Mouse (Mus musculus): ENCODE data around the gene Bmi1. TPM values are rescaled to one million over a fixed set of nuclear protein-coding genes. Genes with fewer than 3 reads are reported as not detected.

Bmi1 gene
- polyA plus RNA-seq, 1 experiment from 2014 or later, result 10.5 TPM

- H3K4me2 ChIP-seq (replicated peaks; ENCODE audit: low read depth), result peak overlapping the region; percentile 64
- no peak overlapping the region for H3K27ac ChIP-seq (replicated peaks)
- DNase-seq (ENCODE audit: low spot score) (peak; percentile 76), ATAC-seq (ENCODE audit: low FRiP score, low TSS enrichment) (peak; percentile 74)
- no peaks in the 10 kb centered on the region for H3K9me3 ChIP-seq (ENCODE audit: control insufficient read depth, low read length)
- H3K4me1 ChIP-seq (replicated peaks; ENCODE audit: control insufficient read depth, insufficient read depth), result peaks cover 5% of the 10 kb centered on the region
- H3K27me3 ChIP-seq (ENCODE audit: control insufficient read depth, insufficient read depth, low read length), result peaks cover 12% of the 10 kb centered on the region; the same call in 1 of the 2 replicates
- peak overlapping the region; percentile 51 for H3K4me3 ChIP-seq (ENCODE audit: low read depth, low read length)
- TF ChIP-seq EP300 (optimal IDR thresholded peaks at IDR 0.05) (no peak), CTCF (IDR thresholded peaks at IDR 0.05; ENCODE audit: low read depth) (no peak)
- WGBS, result under 1% methylated on average over 44 of the region's 45 CpGs
- H3K9ac ChIP-seq (ENCODE audit: low read length), result no peak overlapping the region
- peaks cover 5% of the 10 kb centered on the region; the same call in 1 of the 2 replicates for H3K36me3 ChIP-seq (ENCODE audit: control insufficient read depth, insufficient read depth, low read length)
Observed at GRCm38 (mm10) chr2:18688708-18689063, 11.9 kb downstream of the Bmi1 start.

- under 1% methylated on average over 51 of the region's 51 CpGs for WGBS
- Histone ChIP-seq H3K4me3 (ENCODE audit: low read depth, low read length) (peak overlapping the region; percentile 51), H3K9ac (ENCODE audit: low read length) (peak overlapping the region; percentile 31; the same call in 1 of the 2 replicates), H3K36me3 (ENCODE audit: control insufficient read depth, insufficient read depth, low read length) (peaks cover under 1% of the 10 kb centered on the region; the same call in 1 of the 2 replicates), H3K4me1 (replicated peaks; ENCODE audit: control insufficient read depth, insufficient read depth) (peaks cover 5% of the 10 kb centered on the region), H3K27ac (replicated peaks) (no peak overlapping the region), H3K27me3 (ENCODE audit: control insufficient read depth, insufficient read depth, low read length) (peaks cover 12% of the 10 kb centered on the region; the same call in 1 of the 2 replicates), H3K9me3 (ENCODE audit: control insufficient read depth, low read length) (no peaks in the 10 kb centered on the region), H3K4me2 (replicated peaks; ENCODE audit: low read depth) (peak overlapping the region; percentile 64)
- DNase-seq (ENCODE audit: low spot score) (no peak), ATAC-seq (ENCODE audit: low FRiP score, low TSS enrichment) (peak; percentile 30; the same call in 1 of the 2 replicates)
- TF ChIP-seq CTCF (IDR thresholded peaks at IDR 0.05; ENCODE audit: low read depth), result no peak
- no peak for TF ChIP-seq EP300 (optimal IDR thresholded peaks at IDR 0.05)
Observed at GRCm38 (mm10) chr2:18689064-18689921, 12.5 kb downstream of the Bmi1 start.

- DNase-seq (ENCODE audit: low spot score) (peak; percentile 50), ATAC-seq (ENCODE audit: low FRiP score, low TSS enrichment) (0 out of 2 replicates have a peak, but pooled peaks have one; percentile 10)
- H3K27me3 ChIP-seq (ENCODE audit: control insufficient read depth, insufficient read depth, low read length), result peaks cover 12% of the 10 kb centered on the region; the same call in 1 of the 2 replicates
- H3K9ac ChIP-seq (ENCODE audit: low read length), result peak overlapping the region; percentile 31; the same call in 1 of the 2 replicates
- TF ChIP-seq CTCF (IDR thresholded peaks at IDR 0.05; ENCODE audit: low read depth) (no peak), EP300 (optimal IDR thresholded peaks at IDR 0.05) (no peak)
- H3K4me2 ChIP-seq (replicated peaks; ENCODE audit: low read depth), result peak overlapping the region; percentile 64
- peaks cover 5% of the 10 kb centered on the region for H3K4me1 ChIP-seq (replicated peaks; ENCODE audit: control insufficient read depth, insufficient read depth)
- no peak overlapping the region for H3K27ac ChIP-seq (replicated peaks)
- under 1% methylated on average over 56 of the region's 58 CpGs for WGBS
- peak overlapping the region; percentile 51 for H3K4me3 ChIP-seq (ENCODE audit: low read depth, low read length)
- H3K9me3 ChIP-seq (ENCODE audit: control insufficient read depth, low read length), result no peaks in the 10 kb centered on the region
- no peaks in the 10 kb centered on the region for H3K36me3 ChIP-seq (ENCODE audit: control insufficient read depth, insufficient read depth, low read length)
Observed at GRCm38 (mm10) chr2:18690055-18690691, 13.4 kb downstream of the Bmi1 start.

GRCm38 (mm10) chr2:18690756-18691155, 13.9 kb downstream of the Bmi1 start:
- ATAC-seq (ENCODE audit: low FRiP score, low TSS enrichment), result no peak
- Histone ChIP-seq H3K9ac (ENCODE audit: low read length) (no peak overlapping the region), H3K4me2 (replicated peaks; ENCODE audit: low read depth) (peak overlapping the region; percentile 64; the same call in 1 of the 2 replicates), H3K4me1 (replicated peaks; ENCODE audit: control insufficient read depth, insufficient read depth) (peaks cover 5% of the 10 kb centered on the region), H3K36me3 (ENCODE audit: control insufficient read depth, insufficient read depth, low read length) (no peaks in the 10 kb centered on the region), H3K9me3 (ENCODE audit: control insufficient read depth, low read length) (no peaks in the 10 kb centered on the region), H3K4me3 (ENCODE audit: low read depth, low read length) (peak overlapping the region; percentile 51; the same call in 1 of the 2 replicates), H3K27me3 (ENCODE audit: control insufficient read depth, insufficient read depth, low read length) (peaks cover 15% of the 10 kb centered on the region; the same call in 1 of the 2 replicates), H3K27ac (replicated peaks) (no peak overlapping the region)
- TF ChIP-seq CTCF (IDR thresholded peaks at IDR 0.05; ENCODE audit: low read depth), result no peak
- TF ChIP-seq EP300 (optimal IDR thresholded peaks at IDR 0.05), result no peak
- WGBS, result 10% methylated on average over 9 of the region's 9 CpGs
- DNase-seq (ENCODE audit: low spot score), result no peak

- Histone ChIP-seq H3K4me3 (ENCODE audit: low read depth, low read length) (no peak overlapping the region), H3K27me3 (ENCODE audit: control insufficient read depth, insufficient read depth, low read length) (peaks cover 15% of the 10 kb centered on the region; the same call in 1 of the 2 replicates), H3K9me3 (ENCODE audit: control insufficient read depth, low read length) (no peaks in the 10 kb centered on the region), H3K4me1 (replicated peaks; ENCODE audit: control insufficient read depth, insufficient read depth) (peaks cover 5% of the 10 kb centered on the region), H3K4me2 (replicated peaks; ENCODE audit: low read depth) (no peak overlapping the region), H3K9ac (ENCODE audit: low read length) (no peak overlapping the region), H3K27ac (replicated peaks) (no peak overlapping the region), H3K36me3 (ENCODE audit: control insufficient read depth, insufficient read depth, low read length) (no peaks in the 10 kb centered on the region)
- no peak for DNase-seq (ENCODE audit: low spot score)
- TF ChIP-seq EP300 (optimal IDR thresholded peaks at IDR 0.05), result no peak
- no peak for TF ChIP-seq CTCF (IDR thresholded peaks at IDR 0.05; ENCODE audit: low read depth)
- no peak for ATAC-seq (ENCODE audit: low FRiP score, low TSS enrichment)
Observed at GRCm38 (mm10) chr2:18692031-18692430, 15.2 kb downstream of the Bmi1 start.
